Mouse (Mus musculus) heart, postnatal 36 days (tissue): ENCODE measurements around the gene Fbxo24. TPM values are rescaled to one million over a fixed set of nuclear protein-coding genes. Genes with fewer than 3 reads are reported as not detected.
A peak's percentile ranks its signal among the peaks of the same experiment; 100 is the strongest.

Experiments used
- DNase-seq, 2 experiments: peaks; one replicate each; pipeline ENCODE4 v3.0.0; 2021 to 2022
- intact Hi-C: fragments of 180-260 bp; cut with DNase I; formaldehyde crosslinking; loops from one replicate; pipeline ENCODE4 v1.15.1; 2025
- total RNA-seq, 2 experiments: library from RNA; stranded (reverse); gene quantifications; 2 replicates each; pipeline ENCODE4 v1.2.3; 2021

The Fbxo24 gene
- total RNA-seq, 2 experiments from 2014 or later, result 0.16 to 0.31 TPM

- no peak for DNase-seq
- intact Hi-C loops, result no loop called here
Measured at GRCm38 (mm10) chr5:137607860-137608653, 20.7 kb downstream of the Fbxo24 start.

DNA sequence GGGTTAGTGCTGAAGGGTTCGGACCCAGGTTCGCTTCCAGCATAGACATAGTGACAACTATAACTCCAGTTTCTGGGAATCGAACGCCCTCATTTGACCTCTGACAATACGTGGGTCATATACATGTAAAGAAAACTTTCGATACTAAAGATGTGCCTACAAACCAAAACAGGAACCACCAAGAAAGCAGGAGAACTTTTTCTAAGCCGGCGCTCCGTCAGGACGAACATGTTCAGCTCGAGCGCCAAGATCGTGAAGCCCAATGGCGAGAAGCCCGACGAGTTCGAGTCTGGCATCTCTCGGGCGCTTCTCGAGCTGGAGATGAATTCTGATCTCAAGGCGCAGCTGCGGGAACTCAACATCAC is 27.5 kb downstream of the Fbxo24 start:
- DNase-seq, result peak; percentile 47 to 48

DNA sequence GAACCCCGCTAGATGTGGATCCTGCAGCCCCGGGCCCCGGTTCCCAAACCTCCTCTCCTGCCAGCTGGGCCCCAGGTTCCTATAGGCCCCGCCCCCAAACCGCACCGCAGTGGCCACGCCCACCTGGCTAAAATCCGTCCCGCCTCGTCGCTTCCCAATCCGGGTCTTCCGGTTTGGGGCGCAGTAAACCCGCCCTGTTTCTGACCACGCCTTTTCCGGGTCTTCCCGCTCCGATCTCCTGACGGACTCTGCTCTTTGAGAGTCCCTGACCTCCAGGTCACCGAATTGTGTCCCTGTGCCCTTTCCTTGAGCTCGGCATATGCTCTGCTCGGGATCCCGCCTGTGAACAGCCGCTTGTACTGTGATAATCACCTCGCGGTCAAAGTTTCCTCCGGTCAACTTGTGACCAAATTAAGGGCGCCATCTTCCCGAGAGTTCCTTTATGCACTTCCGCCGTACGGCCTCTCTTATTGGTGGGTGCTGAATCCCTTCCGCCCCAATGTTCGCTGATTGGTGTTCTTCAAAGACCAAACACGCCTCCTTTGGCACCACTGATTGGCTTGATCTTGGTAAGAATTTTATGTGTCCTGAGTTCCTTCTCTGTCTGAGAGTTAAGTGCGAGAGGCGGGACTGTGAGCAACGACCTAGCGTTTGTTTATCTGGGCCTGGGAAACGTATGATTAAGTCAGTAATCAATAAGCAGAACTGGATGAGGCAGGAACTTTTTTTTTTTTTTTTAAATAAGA is 28.0 kb downstream of the Fbxo24 start, which contains the start of gene Mospd3:
Mospd3 (minus strand) TSS at position 440 of the 746 bp plus-strand sequence.
- intact Hi-C loops, result loop anchor here (1.0 to 5.0 kb wide), 3 partner anchors 27 to 142 kb away; partner anchors contain the start of genes Epo, Gnb2 and Nyap1

More for the DNA sequence above, 27.5 kb downstream of the Fbxo24 start:
- intact Hi-C loops, result loop anchor here (1.0 to 5.0 kb wide), 3 partner anchors 26 to 141 kb away; partner anchors contain the start of genes Epo, Gnb2 and Nyap1

DNA sequence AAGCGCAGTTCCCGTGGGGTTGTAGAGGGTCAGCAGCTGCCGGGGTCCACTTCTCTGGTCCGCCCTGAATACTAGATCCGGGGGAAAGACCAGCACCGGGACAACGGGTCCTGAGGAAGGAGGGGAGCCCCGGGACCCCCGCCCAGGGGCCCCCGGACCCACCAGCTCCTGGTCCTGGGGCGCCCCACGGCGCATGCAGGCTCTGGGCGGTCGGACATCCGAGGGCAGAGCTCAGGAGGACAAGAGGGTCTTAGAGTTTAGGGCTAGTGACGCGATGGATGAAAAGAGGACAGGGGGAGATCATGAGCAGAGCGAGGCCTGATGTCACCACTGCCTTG is 28.6 kb downstream of the Fbxo24 start:
- intact Hi-C loops, result loop anchor here (2.0 to 5.0 kb wide), 2 partner anchors 67 to 142 kb away; partner anchors contain the start of genes Epo, Gnb2 and Nyap1
- DNase-seq, result no peak

More for the DNA sequence above, 28.0 kb downstream of the Fbxo24 start, which contains the start of gene Mospd3:
- peak; percentile 97 to 98 for DNase-seq

DNA sequence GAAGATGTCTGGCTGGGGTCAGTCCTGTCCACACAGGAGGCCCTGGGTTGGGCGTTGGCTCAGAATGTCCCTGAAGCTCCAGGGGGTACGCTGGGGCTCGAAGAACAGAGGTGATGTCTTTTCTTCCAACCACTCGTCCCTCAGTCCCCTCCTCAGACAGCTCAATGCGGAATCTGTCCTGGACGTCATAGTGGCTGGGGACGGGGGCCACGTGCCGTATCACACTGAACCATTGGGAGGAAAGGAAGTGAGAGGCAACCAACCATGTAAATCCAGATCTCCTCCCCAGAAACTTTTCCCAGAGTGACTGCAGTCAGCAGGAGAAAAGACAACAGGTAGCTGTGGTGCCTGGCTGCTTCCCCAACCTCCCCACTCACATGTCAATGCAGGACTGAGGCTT is 29.2 kb downstream of the Fbxo24 start:
- DNase-seq, result no peak
- intact Hi-C loops, result no loop called here

DNA sequence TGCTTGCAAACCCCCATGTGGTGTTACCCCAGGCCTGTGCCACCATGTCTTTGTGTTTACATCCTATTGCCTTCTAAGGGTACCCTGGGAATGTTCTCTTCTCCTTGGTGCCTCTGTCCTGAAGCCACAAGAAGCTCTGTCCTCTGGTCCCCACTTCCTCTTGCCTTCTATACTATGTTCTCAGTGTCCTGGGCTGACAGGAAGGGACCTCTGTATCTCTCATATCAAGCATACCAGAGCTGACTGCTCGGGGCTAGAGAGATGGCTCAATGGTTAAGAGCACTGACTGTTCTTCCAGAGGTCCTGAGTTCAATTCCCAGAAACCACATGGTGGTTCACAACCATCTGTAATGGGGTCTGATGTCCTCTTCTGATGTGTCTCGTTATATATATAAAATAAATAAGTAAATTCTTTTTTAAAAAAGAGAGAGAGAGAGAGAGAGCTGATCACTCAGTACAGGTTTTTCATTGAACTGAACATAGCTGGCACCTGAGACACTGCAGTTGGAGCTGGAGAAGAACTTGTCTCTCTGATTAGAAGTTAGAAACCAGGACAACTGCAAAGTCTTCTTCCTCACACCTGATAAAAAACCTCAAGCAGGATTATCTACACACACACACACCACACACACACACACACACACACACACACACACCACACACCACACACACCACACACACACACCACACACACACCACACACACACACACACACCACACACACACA is 30.5 kb downstream of the Fbxo24 start:
- DNase-seq, result no peak
- intact Hi-C loops, result no loop called here

- intact Hi-C loops, result no loop called here
- DNase-seq, result no peak
Measured at GRCm38 (mm10) chr5:137597625-137598024, 31.2 kb downstream of the Fbxo24 start.

GRCm38 (mm10) chr5:137596601-137597261 is 32.1 kb downstream of the Fbxo24 start:
- intact Hi-C loops, result no loop called here
- DNase-seq, result no peak

DNA sequence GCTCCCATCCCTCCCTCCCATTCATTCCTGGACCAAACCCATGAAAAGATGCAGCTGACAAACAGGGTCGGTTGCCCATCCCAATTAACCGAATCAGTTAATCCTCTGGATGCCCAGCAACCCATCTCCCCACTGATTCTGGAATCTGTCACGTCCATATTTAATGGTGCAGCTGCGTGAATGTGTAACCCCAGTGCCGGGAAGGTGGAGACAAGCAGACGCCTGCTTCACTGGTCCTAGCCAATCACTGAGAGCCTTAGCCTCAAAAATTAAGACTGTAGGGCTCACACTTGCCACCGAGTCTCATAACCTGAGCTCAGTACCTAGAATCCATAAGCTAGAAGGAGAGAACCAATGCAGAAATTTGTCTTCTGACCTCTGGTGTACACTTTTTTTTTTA is 32.9 kb downstream of the Fbxo24 start:
- DNase-seq, result no peak
- intact Hi-C loops, result no loop called here

GRCm38 (mm10) chr5:137590507-137590906 is 38.3 kb downstream of the Fbxo24 start:
- intact Hi-C loops, result no loop called here
- no peak for DNase-seq

GRCm38 (mm10) chr5:137584976-137585375 is 43.8 kb downstream of the Fbxo24 start:
- DNase-seq, result peak; percentile 68 to 73
- intact Hi-C loops, result loop anchor here (2.0 to 5.0 kb wide), 4 partner anchors 42 to 172 kb away; partner anchors contain the start of genes Fbxo24, Gm20605 and Lrch4

DNA sequence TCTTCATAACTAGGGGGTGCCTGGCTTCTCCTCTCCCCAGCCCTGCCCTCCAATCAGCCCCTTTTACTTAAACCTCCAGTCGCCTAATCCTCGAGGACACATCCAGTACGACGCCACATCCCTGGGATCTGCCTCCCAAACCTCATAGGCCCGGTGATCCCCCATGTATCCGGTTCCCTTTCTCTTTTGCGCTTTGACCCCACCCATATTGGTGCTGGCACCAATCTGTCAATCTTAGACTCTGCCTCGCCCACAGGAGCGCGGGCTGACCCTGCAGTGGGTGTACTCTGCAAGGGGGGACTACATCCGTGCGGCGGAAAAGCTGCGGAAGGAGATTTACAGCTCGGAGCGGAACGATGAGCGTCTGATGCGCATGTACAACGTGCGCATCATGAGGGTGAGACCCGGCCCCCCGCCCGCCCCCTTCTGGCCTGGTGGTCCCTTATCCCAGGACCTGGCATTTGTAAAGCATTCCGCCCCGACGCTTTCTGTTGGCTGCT is 45.1 kb downstream of the Fbxo24 start:
- DNase-seq, result peak; percentile 27 to 39
- intact Hi-C loops, result loop anchor here (2.0 kb wide), 1 partner anchor 69 kb away; no protein-coding TSS in a partner anchor

DNA sequence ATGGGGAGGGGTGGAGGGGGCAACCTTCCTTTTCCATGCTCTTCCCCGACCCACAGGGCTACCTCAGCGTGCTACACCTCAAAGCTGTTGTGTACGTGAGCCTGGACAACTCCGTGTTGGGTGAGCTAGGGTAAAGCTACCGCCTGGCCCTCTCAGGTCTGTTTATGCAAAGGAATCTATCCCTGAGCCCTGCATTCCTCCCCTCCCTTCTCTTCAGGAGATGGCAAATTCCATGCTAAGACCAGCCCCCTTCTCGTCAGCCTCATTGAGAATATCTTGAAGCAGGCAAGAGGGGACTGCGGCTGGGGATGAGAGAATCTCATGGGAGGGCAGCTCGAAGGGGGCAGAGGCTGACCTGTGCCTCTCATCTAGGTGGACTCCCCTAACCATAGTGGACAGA is 46.1 kb downstream of the Fbxo24 start:
- no peak for DNase-seq
- intact Hi-C loops, result no loop called here

DNA sequence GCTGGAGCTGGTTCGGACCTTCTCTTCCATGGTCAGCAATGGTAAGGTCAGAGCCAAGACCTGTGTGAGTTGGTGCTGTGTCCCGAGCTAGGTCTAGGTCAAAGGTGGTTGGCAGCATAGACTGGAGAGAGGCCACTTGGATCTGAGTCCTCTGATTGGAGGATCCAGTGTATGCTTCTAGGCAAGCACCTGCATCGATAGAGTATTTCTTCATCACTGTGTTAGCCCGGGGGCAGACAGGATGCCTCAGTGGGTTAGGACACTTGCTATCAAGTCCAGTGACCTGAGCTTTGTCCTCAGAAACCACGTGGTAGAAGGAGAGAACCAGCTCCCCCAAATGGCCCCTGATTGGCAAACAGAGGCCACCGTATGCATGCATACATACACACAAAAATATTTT is 48.6 kb downstream of the Fbxo24 start:
- no peak for DNase-seq
- intact Hi-C loops, result no loop called here

DNA sequence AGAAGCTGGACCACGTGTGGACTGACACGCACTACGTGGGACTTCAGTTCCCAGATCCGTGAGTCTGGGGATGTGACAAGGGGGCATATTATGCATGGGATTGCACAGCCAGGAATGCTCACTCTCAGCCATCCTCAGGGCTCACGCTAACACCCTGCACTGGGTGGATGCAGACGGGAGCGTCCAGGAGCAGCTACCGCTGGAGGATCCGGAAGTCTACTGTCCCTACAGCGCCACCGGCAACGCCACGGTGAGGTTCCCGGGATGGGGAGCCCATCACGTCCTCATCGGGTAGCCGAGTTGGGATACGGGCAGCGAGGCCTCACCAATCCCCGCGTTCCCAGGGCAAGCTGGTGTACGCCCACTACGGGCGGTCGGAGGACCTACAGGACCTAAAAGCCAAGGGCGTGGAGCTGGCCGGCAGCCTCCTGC is 54.3 kb downstream of the Fbxo24 start:
- intact Hi-C loops, result no loop called here
- DNase-seq, result peak; percentile 34 to 47

DNA sequence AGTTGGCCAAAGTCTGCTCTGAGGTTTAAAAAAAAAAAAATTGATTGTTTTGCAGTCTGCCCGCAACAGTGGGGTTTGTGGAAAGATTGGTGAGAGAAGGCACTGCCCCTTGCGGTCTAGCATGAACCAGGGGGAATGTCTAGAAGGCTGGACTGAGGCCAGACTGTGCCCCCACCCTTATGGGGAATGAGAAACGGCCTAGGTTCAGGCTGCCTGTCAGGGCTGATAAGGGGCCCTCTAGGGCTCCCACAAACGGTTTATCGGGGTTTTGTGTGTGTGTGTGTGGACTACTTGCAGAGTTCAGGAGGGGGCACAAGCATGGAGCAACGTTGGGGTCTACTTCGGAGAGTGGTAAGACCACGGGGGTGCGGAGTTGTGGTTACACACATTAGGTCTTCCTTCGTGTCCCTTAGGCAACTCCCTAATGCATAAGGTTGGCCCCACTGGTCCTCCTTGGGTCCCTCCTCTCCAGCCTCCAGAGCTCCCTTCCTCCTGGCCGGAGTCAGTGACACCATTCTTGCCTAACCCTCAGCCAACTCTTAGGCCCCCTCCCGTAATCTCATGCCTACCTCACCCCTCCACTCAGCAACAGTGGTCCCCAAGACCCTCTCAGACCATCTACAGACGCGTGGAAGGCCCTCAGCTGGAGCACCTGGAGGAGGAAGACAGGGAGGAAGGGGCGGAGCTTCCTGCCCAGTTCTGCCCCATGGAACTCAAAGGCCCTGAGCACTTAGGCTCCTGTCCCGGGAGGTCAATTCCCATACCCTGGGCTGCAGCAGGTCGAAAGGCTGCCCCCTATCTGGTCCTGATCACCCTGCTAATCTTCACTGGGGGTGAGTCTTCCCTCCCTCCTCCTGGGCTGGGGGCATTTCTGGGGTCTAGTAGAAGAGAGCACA is 57.9 kb downstream of the Fbxo24 start:
- DNase-seq, result no peak
- intact Hi-C loops, result no loop called here

DNA sequence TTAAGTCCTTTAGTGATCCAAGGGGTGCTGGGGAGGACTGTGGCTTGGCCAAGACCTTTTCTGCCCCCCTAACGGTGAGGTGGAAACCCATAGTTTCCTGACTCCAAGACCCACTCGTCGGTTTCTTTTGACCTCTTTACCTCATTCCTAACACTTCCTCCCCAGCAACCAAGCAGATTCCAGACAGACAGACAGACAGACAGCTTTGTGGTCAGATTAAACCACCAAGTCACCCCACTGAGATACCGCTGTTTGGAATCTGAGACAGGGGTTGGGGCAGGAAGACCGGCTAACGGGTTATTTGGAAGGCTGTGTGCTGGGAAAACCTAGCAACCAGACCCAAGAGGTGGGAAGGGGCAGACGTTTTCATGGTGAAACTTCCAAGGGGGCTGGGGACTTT is 58.6 kb downstream of the Fbxo24 start:
- DNase-seq, result no peak
- intact Hi-C loops, result no loop called here

- intact Hi-C loops, result no loop called here
- peak; percentile 37 to 51 for DNase-seq
Measured at GRCm38 (mm10) chr5:137569665-137570064, 59.1 kb downstream of the Fbxo24 start, which contains the start of gene Tfr2. Gene Tfr2, plus strand, starts transcription at chr5:137569840.

GRCm38 (mm10) chr5:137569031-137569430 is 59.8 kb downstream of the Fbxo24 start:
- intact Hi-C loops, result no loop called here
- DNase-seq, result no peak
